Mouse (Mus musculus) testis, adult 2 months (tissue): ENCODE measurements around the gene Fkbp14. TPM values are rescaled to one million over a fixed set of nuclear protein-coding genes. Genes with fewer than 3 reads are reported as not detected.

ENCODE experiments used
- H3K27ac ChIP-seq: fragments of 200-500 bp; 2 replicates; pipeline ENCODE4 v1.5.1; 2012; ENCODE audit warnings: low read depth, low read length; ENCODE audit not compliant: control insufficient read depth, insufficient read depth
- H3K27me3 ChIP-seq: fragments of 200-500 bp; 2 replicates; pipeline ENCODE4 v1.6.1; 2012; ENCODE audit warnings: mild to moderate bottlenecking, low read length, moderate library complexity; ENCODE audit not compliant: control insufficient read depth, insufficient read depth
- H3K36me3 ChIP-seq: fragments of 200-500 bp; 2 replicates; pipeline ENCODE4 v1.6.1; 2012; ENCODE audit warnings: mild to moderate bottlenecking, low read length; ENCODE audit not compliant: control insufficient read depth, insufficient read depth
- H3K4me1 ChIP-seq: fragments of 200-500 bp; 2 replicates; pipeline ENCODE4 v1.6.1; 2012; ENCODE audit warnings: low read length; ENCODE audit not compliant: control insufficient read depth, insufficient read depth
- H3K4me3 ChIP-seq: fragments of 200-500 bp; 2 replicates; pipeline ENCODE4 v1.5.1; 2012; ENCODE audit warnings: low read depth, mild to moderate bottlenecking, low read length, moderate library complexity, mixed read lengths; ENCODE audit not compliant: control insufficient read depth
- CTCF ChIP-seq: fragments of 200-500 bp; IDR thresholded peaks from 2 replicates; pipeline ENCODE4 v1.5.1; 2012; ENCODE audit warnings: low read depth, mild to moderate bottlenecking, inconsistent platforms, low read length, moderate library complexity; ENCODE audit not compliant: control insufficient read depth, insufficient read depth, insufficient replicate concordance
- POLR2A ChIP-seq: fragments of 200-500 bp; IDR thresholded peaks from 2 replicates; pipeline ENCODE4 v1.6.1; 2012; ENCODE audit warnings: low read depth, mild to moderate bottlenecking, inconsistent platforms, low read length, moderate library complexity; ENCODE audit not compliant: control insufficient read depth
- polyA plus RNA-seq: library from polyadenylated mRNA; depleted of rRNA; stranded (reverse); fragments of >200 nt; gene quantifications from 2 replicates; pipeline ENCODE4 v1.2.3, GENCODE M21; 2012; rRNA removed

Fkbp14 gene
- 6.8 and 10.6 TPM in 2 replicates for polyA plus RNA-seq

DNA sequence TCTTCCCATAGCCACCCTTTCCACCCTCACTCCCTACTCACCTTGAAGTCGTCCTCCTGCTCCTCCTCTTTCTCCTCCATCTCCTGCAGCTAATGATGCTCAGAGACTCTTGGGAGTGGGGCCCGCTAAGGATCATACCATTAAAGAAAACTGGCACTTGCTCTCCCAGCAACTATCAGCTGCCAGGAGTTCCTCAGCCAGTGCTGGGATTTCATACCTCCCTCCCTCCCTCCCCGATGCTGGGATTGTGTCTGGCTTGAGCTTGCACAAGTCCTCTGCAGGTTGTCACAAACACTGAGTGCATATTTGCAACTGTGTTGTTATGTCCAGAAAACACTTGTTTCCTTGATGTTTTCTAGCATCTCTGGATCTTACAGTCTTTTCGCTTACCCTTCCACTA is at the start of gene Fkbp14:
TSS of gene Fkbp14 (minus strand) at position 101 of the 400 bp plus-strand sequence.
- no peaks in the 10 kb centered on the region for H3K27me3 ChIP-seq
- no peaks in the 10 kb centered on the region for H3K36me3 ChIP-seq
- no peak for TF ChIP-seq CTCF
- TF ChIP-seq POLR2A = no peak
- no peak within 1 kb of the TSS for H3K27ac ChIP-seq
- peaks cover 12% of the 10 kb centered on the region for H3K4me1 ChIP-seq
- H3K4me3 ChIP-seq = no peak within 1 kb of the TSS

DNA sequence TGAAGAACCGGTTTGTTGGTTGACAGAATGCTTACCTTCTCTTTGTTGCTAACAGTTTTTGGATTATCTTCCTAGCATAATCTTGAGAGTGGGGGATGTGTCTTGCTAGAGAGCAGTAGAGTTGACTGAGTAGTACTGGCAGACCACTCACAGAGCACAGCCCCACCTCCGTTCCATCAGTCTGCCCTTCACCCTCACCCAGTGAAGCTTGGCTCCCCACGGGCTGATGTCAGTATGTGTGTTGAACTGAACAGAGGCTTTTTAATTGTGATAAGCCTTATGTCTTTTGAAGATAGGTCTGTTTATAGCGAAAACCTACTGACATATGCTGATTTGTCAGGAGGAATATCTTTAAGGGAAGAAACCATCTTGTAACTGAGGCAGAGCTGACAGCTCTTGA is 46.1 kb upstream of the Fkbp14 start:
- TF ChIP-seq POLR2A (no peak), CTCF (no peak)
- no peak overlapping the region for H3K4me3 ChIP-seq
- no peaks in the 10 kb centered on the region for H3K4me1 ChIP-seq
- H3K36me3 ChIP-seq = no peaks in the 10 kb centered on the region; the same call in 1 of the 2 replicates
- no peaks in the 10 kb centered on the region for H3K27me3 ChIP-seq
- no peak overlapping the region for H3K27ac ChIP-seq

- no peak overlapping the region for H3K27ac ChIP-seq
- no peaks in the 10 kb centered on the region for H3K27me3 ChIP-seq
- no peaks in the 10 kb centered on the region; the same call in 1 of the 2 replicates for H3K36me3 ChIP-seq
- no peak overlapping the region for H3K4me3 ChIP-seq
- no peak for TF ChIP-seq POLR2A
- no peak for TF ChIP-seq CTCF
- no peaks in the 10 kb centered on the region for H3K4me1 ChIP-seq
Measured at GRCm38 (mm10) chr6:54641953-54642352, 44.8 kb upstream of the Fkbp14 start.

- H3K4me1 ChIP-seq = no peaks in the 10 kb centered on the region
- H3K4me3 ChIP-seq = no peak overlapping the region
- no peaks in the 10 kb centered on the region; the same call in 1 of the 2 replicates for H3K36me3 ChIP-seq
- H3K27ac ChIP-seq = no peak overlapping the region
- TF ChIP-seq POLR2A (no peak), CTCF (no peak)
- no peaks in the 10 kb centered on the region for H3K27me3 ChIP-seq
Measured at GRCm38 (mm10) chr6:54639877-54640276, 42.8 kb upstream of the Fkbp14 start.

DNA sequence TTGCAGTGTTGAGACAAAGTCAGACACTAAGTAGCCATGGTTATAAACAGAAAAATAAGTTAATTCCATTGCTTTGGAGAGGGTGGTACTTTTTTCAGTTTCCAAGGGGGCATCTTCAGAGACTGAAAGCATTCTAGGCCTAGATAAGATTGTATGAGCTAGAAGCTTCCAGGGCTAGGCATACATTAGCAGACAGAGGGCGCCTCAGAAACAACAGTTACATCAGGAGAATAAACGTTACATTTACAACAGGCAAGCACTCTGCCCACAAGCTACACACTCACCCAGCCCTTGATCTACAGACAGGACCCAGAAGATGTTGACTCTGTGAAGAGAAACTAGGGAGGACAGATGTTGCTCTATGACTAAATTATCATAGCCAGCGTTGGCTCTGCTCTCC is 34.4 kb upstream of the Fkbp14 start:
- H3K4me1 ChIP-seq = no peaks in the 10 kb centered on the region
- H3K36me3 ChIP-seq = no peaks in the 10 kb centered on the region; the same call in 1 of the 2 replicates
- no peaks in the 10 kb centered on the region for H3K27me3 ChIP-seq

DNA sequence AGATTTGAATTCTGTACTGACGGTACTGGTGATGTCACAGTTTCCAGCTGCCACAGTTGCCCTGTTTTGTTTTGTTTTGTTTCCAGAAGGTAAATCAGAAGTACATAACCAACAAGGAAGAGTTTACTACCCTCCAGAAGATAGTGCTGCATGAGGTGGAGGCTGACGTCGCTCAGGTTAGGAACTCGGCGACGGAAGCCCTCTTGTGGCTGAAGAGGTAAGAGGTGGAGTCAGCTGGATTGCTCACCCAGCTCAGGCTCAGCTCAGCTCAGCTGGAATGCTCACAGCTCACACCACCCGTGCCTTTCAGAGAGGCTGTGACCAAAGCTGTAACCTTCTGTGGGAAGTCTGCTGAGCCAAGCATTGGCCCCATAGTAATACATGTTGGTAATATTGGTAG is 32.6 kb upstream of the Fkbp14 start:
- no peak overlapping the region for H3K27ac ChIP-seq
- H3K36me3 ChIP-seq = no peaks in the 10 kb centered on the region; the same call in 1 of the 2 replicates
- TF ChIP-seq CTCF (peak; percentile 36; the same call in 1 of the 2 replicates), POLR2A (no peak)
- no peaks in the 10 kb centered on the region for H3K4me1 ChIP-seq
- H3K27me3 ChIP-seq = no peaks in the 10 kb centered on the region
- H3K4me3 ChIP-seq = no peak overlapping the region

More for the DNA sequence above, 34.4 kb upstream of the Fkbp14 start:
- TF ChIP-seq POLR2A (no peak), CTCF (no peak)
- Histone ChIP-seq H3K27ac (no peak overlapping the region), H3K4me3 (no peak overlapping the region)

DNA sequence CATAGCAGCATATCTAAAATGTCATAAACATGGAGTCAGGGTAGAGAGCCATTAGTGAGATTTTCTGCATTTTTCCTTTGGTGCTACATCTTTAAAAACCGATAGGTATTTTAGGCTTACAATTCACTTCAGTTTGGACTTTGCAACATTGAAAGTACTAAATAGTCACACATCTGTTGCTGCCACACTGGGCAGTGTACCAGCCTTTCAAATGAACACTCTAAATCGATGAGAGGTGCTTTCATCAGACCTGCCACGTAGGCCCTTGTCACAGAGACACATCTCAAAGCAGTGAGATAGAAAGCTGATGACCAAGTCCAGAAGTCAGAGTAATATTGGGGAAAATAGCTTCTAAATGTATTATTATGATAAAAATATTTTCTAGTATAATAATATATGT is 31.3 kb upstream of the Fkbp14 start:
- H3K27ac ChIP-seq = no peak overlapping the region
- no peaks in the 10 kb centered on the region for H3K4me1 ChIP-seq
- H3K36me3 ChIP-seq = no peaks in the 10 kb centered on the region; the same call in 1 of the 2 replicates
- H3K4me3 ChIP-seq = no peak overlapping the region
- TF ChIP-seq POLR2A (no peak), CTCF (no peak)
- H3K27me3 ChIP-seq = no peaks in the 10 kb centered on the region

DNA sequence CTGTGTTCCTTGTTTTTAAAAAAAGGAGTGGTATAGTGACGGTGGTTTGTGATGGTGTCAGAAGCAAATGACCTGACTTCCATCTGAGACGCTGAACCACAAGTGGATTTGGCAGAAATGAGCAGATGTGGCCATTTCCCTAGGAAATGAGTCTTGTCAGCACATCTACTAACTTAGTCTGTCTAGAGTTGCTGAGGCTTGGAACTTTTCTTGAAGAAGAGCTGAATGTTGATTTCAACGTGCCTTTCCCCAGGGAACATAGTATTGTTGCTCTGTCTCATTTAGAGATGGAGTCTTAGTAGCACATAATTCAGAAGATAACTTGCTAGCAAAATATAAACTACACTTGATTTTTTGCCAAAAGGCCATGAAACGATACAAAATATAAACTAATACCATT is 23.2 kb upstream of the Fkbp14 start:
- Histone ChIP-seq H3K27me3 (no peaks in the 10 kb centered on the region), H3K27ac (no peak overlapping the region), H3K36me3 (no peaks in the 10 kb centered on the region), H3K4me1 (no peaks in the 10 kb centered on the region), H3K4me3 (no peak overlapping the region)
- TF ChIP-seq CTCF = no peak
- no peak for TF ChIP-seq POLR2A
